Mouse (Mus musculus) midbrain, embryonic 16.5 days (tissue): ENCODE measurements at regions not wholly inside any gene's neighbourhood (a gene's known extent, or its start where the extent isn't known, plus 50 kb on each side); places are given as distances from the start of the nearest gene placed in this dataset.
A peak's percentile ranks its signal among the peaks of the same experiment; 100 is the strongest.

ENCODE experiments used
- ATAC-seq: fragments of 200-750 bp; cut with Nextera tagmentation; 2 replicates; pipeline ENCODE4 v1.8.0; 2017; ENCODE audit warnings: moderate TSS enrichment
- H3K27ac ChIP-seq: fragments of 300-500 bp; sonication (generic); 2 replicates; pipeline ENCODE4 v1.5.1; 2014; ENCODE audit warnings: mild to moderate bottlenecking, low read length, mixed read lengths
- H3K27me3 ChIP-seq: fragments of 300-500 bp; sonication (generic); 2 replicates; pipeline ENCODE4 v1.6.1; 2014; ENCODE audit warnings: low read depth, low read length, mixed read lengths; ENCODE audit not compliant: control insufficient read depth, insufficient read depth
- H3K36me3 ChIP-seq: fragments of 300-500 bp; sonication (generic); 2 replicates; pipeline ENCODE4 v1.6.1; 2014; ENCODE audit warnings: mild to moderate bottlenecking, low read length, moderate library complexity, mixed read lengths; ENCODE audit not compliant: control insufficient read depth, insufficient read depth
- H3K4me1 ChIP-seq: fragments of 300-500 bp; sonication (generic); 2 replicates; pipeline ENCODE4 v1.6.1; 2014; ENCODE audit warnings: mild to moderate bottlenecking, low read length, mixed read lengths; ENCODE audit not compliant: control insufficient read depth, insufficient read depth
- H3K4me2 ChIP-seq: fragments of 300-500 bp; sonication (generic); 2 replicates; pipeline ENCODE4 v1.6.1; 2014; ENCODE audit warnings: mild to moderate bottlenecking, low read length, mixed read lengths
- H3K4me3 ChIP-seq: fragments of 300-500 bp; sonication (generic); 2 replicates; pipeline ENCODE4 v1.5.1; 2014; ENCODE audit warnings: low read depth, mild to moderate bottlenecking, low read length, moderate library complexity, mixed read lengths
- H3K9ac ChIP-seq: fragments of 300-500 bp; sonication (generic); 2 replicates; pipeline ENCODE4 v1.6.1; 2014; ENCODE audit warnings: low read depth, low read length, mixed read lengths
- H3K9me3 ChIP-seq: fragments of 300-500 bp; sonication (generic); replicated peaks from 2 replicates; pipeline ENCODE4 v1.6.1; 2014; ENCODE audit warnings: mild to moderate bottlenecking, low read length, mixed read lengths; ENCODE audit not compliant: control insufficient read depth, poor library complexity, severe bottlenecking
- WGBS: fragments of 180-500 bp; shearing (Covaris S2); extraction: QIAGEN DNeasy Blood & Tissue Kit; methylation state at CpG from one replicate; pipeline ENCODE4 v1.1.7; 2014; 5-methylcytosine and 5-hydroxymethylcytosine counted together

DNA sequence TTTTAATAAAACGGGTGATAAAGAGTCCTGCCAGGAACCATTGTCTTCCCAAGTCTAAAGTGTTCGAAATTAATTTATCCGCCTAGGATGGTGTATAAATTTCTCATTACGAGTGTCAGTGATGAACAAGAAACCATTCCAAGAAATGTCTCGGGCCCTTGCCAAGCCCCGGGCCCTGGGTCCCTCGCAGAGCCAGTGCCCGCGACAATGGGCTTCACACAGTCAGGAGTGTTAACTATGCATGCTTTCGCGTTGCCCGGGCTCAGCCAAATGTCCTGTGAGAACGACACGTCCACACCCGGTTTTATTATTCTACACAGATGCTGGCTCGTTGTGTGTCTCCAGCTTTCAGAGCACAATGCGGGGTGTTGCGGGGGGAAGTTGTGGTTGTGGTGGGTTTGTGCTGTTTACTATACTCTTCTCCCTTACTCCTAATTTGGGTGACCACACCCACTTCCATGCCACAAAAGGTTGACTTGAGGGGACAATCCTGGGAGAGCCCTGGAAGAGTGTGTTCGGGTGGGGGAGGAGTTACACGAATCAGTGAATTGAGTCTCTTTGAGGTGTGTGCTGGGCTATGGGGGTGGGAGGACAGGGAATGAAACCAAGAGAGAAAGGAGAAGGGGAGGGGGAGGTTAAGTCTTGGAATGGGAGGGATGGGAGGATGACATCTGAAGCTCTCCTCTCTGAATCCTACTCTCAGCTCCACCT, 166.5 kb downstream of the Inhbb start:
- Histone ChIP-seq H3K27ac (peak overlapping the region; percentile 54; the same call in 1 of the 2 replicates), H3K9me3 (no peaks in the 10 kb centered on the region), H3K27me3 (no peaks in the 10 kb centered on the region), H3K36me3 (no peaks in the 10 kb centered on the region), H3K4me3 (no peak overlapping the region), H3K9ac (no peak overlapping the region), H3K4me1 (no peaks in the 10 kb centered on the region), H3K4me2 (no peak overlapping the region)
- peak; percentile 83 for ATAC-seq
- WGBS, result 46% methylated on average over 20 of the region's 20 CpGs

DNA sequence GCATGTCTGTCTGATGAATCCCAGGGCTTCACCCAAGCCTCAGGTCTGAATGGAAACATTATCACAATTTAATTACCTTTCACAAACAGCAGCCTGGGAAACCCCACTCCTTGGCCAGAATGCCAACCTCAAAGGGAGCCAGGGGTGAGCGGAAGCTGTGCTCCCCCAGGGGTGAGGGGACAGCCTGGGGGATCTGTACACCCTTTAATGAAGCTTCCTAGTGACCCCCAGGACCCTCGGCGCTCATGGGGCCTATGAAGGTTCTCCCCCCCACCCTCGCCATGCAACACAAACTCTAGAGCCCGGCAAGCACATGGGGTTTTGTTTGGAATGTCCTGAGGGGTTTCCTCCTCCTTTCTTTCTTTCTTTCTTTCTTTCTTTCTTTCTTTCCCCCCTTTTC, 167.1 kb downstream of the Inhbb start:
- Histone ChIP-seq H3K27me3 (no peaks in the 10 kb centered on the region), H3K4me1 (no peaks in the 10 kb centered on the region), H3K27ac (peak overlapping the region; percentile 54), H3K9me3 (no peaks in the 10 kb centered on the region), H3K9ac (no peak overlapping the region), H3K36me3 (no peaks in the 10 kb centered on the region), H3K4me2 (no peak overlapping the region), H3K4me3 (no peak overlapping the region)
- WGBS, result 79% methylated on average over 5 of the region's 5 CpGs
- no peak for ATAC-seq

DNA sequence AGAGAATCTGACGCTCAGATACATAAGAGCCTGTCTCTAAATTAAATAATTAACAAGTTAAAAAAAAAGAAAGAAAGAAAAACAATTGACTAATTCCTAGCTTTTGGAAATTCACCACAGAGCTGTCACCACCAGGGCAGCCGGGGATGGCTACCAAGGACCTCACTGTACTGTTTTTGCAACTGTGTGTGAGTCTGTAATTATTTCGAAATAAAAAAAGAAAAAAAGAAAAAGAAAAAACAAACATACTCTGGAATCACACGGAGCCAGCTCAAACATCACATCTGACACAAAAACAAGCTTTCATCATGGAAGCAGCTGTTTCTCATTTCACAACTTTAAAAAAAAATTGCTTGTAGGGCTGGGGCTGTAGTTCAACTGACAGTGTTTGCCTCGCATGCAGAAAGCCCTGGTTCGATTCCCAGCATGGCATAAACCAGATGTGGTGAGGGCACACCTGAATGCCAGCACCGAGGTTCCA, 168.6 kb downstream of the Inhbb start:
- no peaks in the 10 kb centered on the region for H3K27me3 ChIP-seq
- H3K9ac ChIP-seq, result no peak overlapping the region
- H3K9me3 ChIP-seq, result no peaks in the 10 kb centered on the region
- no peak overlapping the region for H3K27ac ChIP-seq
- no peak overlapping the region for H3K4me2 ChIP-seq
- H3K4me1 ChIP-seq, result no peaks in the 10 kb centered on the region
- no peaks in the 10 kb centered on the region for H3K36me3 ChIP-seq
- 74% methylated on average over 7 of the region's 7 CpGs for WGBS
- no peak overlapping the region for H3K4me3 ChIP-seq
- no peak for ATAC-seq

DNA sequence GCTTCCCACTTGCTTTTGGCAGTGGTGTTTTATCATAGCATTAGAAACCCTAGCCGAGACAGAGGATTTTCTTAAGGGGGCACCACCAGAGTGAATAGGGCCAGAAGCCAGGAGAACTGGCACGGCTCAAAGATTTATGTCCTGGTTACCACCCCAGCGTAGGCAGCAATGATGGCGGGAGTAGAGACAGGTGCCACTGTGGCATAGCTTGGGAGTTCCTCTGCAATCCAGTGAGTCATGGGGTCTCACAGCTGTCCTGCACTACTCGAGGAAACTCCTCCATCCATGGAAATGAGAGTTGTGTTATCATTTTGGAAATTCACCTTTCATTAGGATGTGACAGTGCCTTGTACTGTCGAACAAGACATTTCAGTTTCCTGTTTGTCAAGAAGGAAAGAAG, 169.6 kb downstream of the Inhbb start:
- H3K27ac ChIP-seq, result no peak overlapping the region
- no peak overlapping the region for H3K4me3 ChIP-seq
- no peak for ATAC-seq
- no peaks in the 10 kb centered on the region for H3K4me1 ChIP-seq
- no peaks in the 10 kb centered on the region for H3K9me3 ChIP-seq
- H3K4me2 ChIP-seq, result no peak overlapping the region
- no peak overlapping the region for H3K9ac ChIP-seq
- H3K27me3 ChIP-seq, result no peaks in the 10 kb centered on the region
- no peaks in the 10 kb centered on the region for H3K36me3 ChIP-seq
- 87% methylated on average over 6 of the region's 6 CpGs for WGBS

DNA sequence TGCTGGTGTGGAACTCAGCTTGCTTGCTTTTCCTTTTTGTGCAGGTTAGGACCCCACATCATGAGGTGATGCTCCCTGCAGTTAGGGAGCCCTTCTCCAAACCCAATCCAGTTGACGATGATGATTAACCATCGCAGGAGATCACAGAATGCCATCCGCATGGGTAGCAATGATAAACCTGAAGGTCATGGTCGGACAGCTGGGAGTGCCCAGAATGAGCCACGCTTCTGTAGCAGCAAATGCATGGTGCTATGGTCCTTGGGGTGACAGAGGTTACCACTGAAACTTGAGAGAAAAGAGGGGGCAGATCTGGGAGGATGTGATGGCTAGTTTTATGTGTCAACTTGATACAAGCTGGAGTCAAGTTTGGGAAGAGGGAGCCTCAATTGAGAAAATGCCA, 170.3 kb downstream of the Inhbb start:
- no peak overlapping the region for H3K4me2 ChIP-seq
- H3K27me3 ChIP-seq, result no peaks in the 10 kb centered on the region
- WGBS, result 96% methylated on average over 5 of the region's 5 CpGs
- no peak for ATAC-seq
- no peaks in the 10 kb centered on the region for H3K36me3 ChIP-seq
- no peak overlapping the region for H3K9ac ChIP-seq
- no peaks in the 10 kb centered on the region for H3K4me1 ChIP-seq
- no peak overlapping the region for H3K4me3 ChIP-seq
- no peaks in the 10 kb centered on the region for H3K9me3 ChIP-seq
- H3K27ac ChIP-seq, result no peak overlapping the region

DNA sequence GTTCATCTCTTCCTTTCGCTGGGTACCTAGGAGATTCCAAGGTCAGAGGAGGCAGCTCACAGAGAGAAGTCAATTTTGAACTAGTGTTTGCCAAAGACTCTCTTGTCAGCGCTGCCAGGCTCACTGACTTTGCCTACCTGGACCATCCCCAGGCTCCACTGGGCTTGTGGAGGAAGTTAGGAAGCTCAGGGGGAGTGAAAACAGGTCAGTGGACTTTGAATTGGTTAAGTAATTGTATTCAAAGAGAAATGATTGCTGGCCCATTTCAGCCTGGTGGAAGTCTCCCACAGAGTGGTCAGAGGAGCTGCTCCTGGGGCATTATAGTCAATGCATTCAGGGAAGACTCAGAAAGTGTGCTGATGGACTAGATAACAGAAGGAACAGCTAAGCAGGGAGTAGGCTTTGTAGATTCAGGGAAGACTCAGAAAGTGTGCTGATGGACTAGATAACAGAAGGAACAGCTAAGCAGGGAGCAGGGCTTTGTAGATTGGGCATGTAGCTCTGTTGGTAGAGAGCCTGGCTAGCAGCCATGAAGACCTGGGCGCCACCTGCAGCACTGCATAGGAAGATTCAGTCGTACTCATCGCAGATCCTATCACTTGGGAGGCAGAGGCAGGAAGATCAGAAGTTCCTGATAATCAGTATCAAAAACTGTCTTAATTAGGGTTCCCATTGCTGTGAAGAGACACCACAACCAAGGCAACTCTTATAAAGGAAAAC, 173.1 kb downstream of the Inhbb start:
- Histone ChIP-seq H3K4me2 (no peak overlapping the region), H3K36me3 (no peaks in the 10 kb centered on the region), H3K4me3 (no peak overlapping the region), H3K27me3 (no peaks in the 10 kb centered on the region), H3K4me1 (no peaks in the 10 kb centered on the region), H3K9me3 (no peaks in the 10 kb centered on the region), H3K27ac (no peak overlapping the region), H3K9ac (no peak overlapping the region)
- 92% methylated on average over 5 of the region's 5 CpGs for WGBS
- no peak for ATAC-seq

DNA sequence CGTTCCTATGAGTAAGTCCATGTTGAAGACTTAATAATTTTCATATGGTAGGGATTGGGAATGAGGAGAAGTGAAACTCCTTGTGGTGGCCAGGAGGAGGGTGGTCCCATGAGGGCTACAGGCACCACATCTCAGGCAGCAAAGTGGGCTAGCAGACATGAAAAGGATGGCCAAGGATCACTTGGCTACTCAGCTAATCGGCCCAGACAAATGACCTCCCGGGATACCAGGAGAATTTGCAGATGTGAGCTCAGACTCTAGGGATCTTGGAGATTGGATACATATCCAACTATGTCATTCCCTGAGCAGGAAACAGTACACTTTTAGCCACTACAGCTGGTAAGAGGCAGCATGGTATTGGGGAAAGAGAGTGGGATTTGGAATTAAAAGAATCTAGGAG, 174.9 kb downstream of the Inhbb start:
- H3K27me3 ChIP-seq, result no peaks in the 10 kb centered on the region
- no peaks in the 10 kb centered on the region for H3K36me3 ChIP-seq
- no peak overlapping the region for H3K27ac ChIP-seq
- H3K9me3 ChIP-seq, result no peaks in the 10 kb centered on the region
- H3K4me2 ChIP-seq, result no peak overlapping the region
- no peak for ATAC-seq
- no peak overlapping the region for H3K4me3 ChIP-seq
- H3K4me1 ChIP-seq, result no peaks in the 10 kb centered on the region
- 85% methylated on average over 3 of the region's 3 CpGs for WGBS
- H3K9ac ChIP-seq, result no peak overlapping the region

DNA sequence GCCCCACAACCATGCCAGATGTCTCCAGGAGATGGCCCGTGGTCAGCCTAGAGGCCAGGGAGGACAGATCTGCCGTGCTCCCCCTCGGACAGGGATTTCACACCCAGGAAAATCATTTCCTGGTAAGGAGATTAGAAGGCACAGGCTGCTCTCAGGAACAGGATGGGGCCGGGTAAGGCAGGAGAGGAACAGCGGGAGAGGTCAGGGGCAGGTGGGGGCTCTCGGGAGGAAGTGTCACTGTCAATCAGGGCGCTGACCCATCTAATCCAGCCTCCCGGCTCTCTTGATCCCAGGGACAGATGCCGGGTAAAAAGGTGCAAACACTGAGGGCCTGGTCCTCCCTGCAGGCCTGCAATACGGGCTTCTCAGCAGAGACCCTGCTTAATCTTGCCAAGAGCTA, 183.6 kb downstream of the Inhbb start:
- Histone ChIP-seq H3K4me3 (no peak overlapping the region), H3K4me2 (no peak overlapping the region), H3K9me3 (no peaks in the 10 kb centered on the region), H3K9ac (no peak overlapping the region), H3K4me1 (no peaks in the 10 kb centered on the region), H3K27ac (no peak overlapping the region), H3K27me3 (no peaks in the 10 kb centered on the region), H3K36me3 (no peaks in the 10 kb centered on the region)
- WGBS, result 27% methylated on average over 10 of the region's 10 CpGs
- no peak for ATAC-seq

DNA sequence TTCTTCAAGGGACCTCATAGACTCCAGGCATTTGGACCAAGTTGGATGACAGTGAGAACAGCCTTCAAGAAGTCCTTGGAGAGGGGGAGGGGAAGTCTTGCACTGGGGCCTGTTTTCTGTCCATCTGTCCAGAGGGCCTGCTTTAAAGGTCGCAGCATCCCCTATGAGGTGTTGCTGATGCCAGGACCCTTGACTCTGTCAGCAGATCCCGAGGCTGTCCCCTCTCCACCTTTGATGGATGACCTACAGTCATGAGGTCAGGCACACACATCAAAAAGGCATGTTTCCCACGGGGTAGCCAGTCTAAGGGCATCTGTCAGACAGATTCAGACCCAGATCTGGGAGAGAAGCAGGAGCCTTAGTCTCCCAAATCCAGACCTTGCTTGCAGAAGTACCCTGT, 183.4 kb upstream of the Gli2 start:
- no peak for ATAC-seq

More for the DNA sequence above, 183.4 kb upstream of the Gli2 start:
- Histone ChIP-seq H3K36me3 (no peaks in the 10 kb centered on the region), H3K9ac (no peak overlapping the region), H3K4me3 (no peak overlapping the region), H3K9me3 (no peaks in the 10 kb centered on the region; the same call in 1 of the 2 replicates), H3K4me2 (no peak overlapping the region), H3K4me1 (no peaks in the 10 kb centered on the region), H3K27ac (no peak overlapping the region), H3K27me3 (no peaks in the 10 kb centered on the region)
- 76% methylated on average over 3 of the region's 3 CpGs for WGBS
